Mouse (Mus musculus): Measurements from ENCODE around the gene Efcab7.

Gene Efcab7

DNA sequence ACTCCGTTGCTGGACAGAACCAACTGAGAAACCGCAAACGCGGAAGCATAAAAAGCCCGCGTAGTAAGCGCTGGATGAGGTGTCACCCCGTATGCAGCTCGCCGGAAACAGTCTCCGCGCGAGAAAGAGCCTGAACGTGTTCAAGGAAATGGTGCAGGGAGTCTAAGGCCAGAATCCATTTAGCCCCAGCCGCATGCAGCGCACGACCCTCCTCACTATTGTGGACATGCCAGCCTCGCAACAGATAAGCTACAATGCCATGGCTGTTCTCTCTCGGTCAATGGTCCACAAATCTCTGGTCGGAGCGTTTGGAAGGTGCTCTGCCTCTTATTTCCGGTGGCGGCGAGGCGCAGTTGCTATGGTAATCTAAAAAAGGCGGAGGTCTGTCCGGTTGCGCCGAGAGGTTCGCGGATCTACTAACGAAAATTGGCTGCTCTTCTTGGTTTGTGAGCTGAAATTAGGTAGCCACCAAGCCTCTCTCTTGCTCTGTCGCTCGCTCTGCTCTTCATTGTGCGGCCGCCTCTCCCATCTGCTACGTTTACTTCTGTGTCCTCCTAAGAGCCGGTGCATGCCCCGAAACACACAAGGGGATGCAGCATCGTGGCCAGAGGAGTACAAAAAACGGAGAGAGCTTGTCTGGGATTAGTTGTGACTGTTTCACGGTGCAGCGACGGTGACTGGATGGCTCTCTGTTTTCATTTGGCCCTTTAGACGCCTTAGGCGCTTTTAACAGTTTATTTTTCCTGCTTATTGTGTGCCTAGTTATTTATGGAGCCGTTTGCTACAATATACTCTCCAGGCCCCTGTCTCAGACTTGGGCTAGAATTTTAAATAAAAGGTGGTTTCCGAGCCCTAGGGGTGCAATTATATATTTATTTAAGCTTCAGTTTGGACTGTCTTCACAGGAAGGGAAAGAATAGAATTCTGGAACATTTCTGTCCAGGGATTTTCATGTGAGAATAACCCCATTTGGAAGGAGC, at the start of gene Efcab7:
Gene Efcab7, plus strand, starts transcription at position 105 of the 980 bp plus-strand sequence.
- peak; percentile 86 for DNase-seq

DNA sequence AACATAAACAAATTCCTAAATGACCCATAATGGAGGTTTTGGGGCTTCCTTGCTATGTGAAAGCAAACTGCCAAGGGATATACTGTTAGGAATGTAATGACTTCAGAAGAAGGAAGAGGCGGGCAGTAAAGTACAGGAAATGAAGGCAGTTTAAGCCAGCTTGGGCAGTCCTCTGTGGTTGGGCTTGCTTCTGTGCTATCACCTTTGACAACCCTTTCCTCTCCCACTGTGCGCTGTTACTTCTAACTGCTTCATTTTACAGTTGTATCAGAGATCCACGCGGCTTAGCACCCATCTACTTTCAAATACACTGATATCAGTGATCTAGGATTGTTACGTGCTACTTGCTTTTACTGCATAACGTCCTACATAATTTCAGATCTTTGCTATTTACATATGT, 36.6 kb upstream of the Efcab7 start:
- DNase-seq = no peak

DNA sequence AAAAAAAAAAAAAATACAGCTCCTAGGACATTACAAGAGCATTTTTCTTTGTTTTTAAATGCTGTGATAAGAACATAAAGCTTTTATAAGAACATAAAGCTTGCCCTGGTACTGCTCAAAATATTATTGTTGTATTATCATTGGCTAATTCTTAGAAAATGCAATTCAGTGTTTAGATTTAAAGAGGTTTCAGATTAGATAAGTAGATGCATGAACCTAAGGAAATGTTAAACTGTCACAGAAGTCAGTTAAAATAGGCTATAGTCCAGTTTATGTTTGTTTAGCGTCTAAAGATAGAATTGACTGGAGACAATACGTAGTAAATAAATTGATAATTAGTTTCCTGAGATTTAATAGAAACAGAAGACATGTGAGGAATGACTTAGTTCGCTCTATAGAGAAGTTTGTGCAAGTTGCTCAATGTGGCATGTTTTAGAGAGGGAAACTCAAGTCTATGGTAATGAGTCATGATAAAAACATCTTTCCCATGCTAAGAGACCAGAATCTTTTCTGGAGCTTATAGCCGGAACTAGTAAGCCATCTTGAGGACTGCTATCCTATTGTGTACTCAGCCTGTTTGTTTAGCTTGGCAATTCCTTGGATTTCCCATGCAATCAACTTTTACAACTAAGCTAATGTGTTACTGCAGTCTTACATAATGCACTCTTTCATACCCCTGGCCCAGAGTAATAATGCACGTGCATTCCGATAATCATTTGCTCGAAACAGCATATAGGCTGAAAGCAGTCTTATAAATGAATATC, 12.1 kb upstream of the Efcab7 start:
- DNase-seq = no peak

DNA sequence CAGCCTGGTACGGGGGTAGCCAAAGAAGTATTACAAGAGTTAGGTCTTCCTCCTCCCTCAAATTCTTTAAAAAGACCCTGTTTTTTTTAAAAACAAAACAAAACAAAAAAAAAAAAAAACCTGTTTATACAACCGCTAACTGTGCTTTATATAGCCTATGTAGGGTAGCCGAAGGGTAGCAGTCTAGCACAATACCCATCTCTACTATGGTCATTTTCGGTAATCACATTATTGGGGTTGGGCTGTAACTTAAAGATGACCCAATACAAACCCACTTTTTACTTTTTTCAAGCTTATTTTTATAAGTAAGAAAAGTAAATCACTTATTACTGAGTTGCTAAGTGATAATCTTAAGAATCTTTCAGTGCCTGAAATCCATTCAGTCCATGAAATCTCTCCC, 661 bp upstream of the Efcab7 start:
- no peak for DNase-seq

DNA sequence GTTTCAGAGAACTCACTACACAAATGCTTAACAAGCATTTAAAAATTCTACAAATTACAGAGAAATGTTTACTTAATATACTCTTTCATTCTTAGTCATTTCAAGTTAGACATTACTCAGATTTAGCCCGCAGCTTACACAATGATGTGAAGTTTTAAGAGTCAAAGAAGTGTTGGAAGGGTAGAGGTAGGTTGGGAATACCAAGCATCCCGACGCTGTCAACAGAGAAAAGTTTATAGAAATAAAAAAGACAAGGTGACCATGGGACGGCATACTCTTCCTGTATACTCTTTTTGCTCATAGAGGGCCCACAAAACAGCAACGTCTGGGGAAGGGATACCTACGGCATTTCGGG, 282 bp upstream of the Efcab7 start:
- no peak for DNase-seq

DNA sequence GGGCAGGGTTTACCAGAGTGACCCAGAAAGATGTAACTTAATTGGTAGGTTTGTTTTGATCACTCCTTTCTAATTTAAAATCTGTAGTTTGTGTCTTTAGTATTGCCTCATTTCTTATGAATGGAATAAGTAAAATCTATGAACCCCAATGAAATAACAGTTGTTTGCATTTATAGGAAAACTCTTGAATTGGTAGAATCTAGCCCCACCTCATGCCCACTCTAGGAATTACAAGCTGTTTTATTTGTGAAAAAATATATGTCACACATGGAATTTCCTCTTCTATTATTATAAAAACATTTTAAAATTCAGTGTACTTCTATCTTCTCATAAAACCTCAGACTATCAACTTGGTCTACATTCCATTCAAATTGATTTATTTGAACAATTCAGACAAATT, 52.9 kb downstream of the Efcab7 start:
- DNase-seq = peak; percentile 9

DNA sequence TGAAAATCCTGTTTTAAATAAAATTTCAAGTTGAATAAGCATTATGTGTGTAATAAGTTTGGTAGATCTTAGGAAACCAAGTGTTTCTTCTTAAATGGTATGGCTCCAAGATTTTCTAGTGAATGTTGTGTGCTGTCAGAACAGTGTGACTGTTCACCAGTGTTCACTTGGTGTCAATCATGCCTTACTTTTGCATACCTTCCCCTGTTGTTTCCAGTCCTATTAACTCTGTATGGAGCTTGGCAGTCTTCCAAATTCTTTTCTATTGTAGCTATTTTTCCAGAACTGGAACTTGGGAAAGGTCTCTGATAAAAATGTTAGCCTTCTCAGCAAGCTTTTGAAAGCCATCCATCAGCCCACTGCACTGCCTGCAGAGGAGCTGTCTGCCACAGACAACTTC, 53.4 kb downstream of the Efcab7 start:
- DNase-seq = no peak

DNA sequence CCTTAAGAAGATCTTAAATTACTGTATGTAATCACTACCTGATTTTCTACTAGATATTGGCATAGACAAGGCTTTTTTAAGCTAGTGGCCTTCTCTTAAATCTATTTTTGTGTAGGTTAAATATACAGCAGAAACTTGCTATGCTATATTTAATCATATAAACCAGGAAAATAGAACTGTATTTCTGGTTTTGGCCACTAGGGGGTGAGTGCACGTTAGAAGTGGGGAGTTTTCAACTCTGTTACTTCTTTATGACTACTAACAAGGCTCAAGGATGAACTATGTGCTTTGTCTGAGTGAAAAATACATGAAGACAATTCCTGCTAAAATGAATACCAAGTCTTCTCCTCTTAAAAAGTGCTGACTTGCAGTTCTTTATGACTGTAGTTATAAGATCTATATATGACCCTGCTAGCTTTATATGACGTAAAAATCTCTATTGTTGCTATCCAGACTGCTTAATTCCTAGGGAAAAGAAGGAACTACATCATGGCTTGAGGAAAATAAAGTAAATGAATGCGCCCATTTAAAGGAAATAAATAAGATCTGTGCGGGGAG, 85.0 kb downstream of the Efcab7 start:
- no peak for DNase-seq

DNA sequence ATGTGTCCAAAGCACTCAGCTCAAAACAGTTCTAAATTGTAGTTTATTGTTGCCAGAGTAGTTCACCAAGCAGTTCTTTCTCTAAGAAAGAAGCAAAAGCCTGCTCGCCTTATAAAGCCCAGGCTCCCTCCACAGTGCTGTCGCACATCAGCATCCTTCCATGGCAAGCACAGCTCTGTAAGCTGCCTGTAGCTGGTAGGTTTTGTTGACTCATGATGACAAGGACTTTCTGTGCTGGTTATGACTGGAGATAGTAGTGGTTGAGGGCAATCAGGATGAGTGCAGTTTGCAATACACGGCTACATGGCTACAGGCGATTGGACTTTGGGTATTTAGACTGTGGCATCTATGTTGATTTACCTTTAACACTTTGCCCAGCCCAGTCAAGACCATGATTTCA, 97.4 kb downstream of the Efcab7 start:
- DNase-seq = no peak

DNA sequence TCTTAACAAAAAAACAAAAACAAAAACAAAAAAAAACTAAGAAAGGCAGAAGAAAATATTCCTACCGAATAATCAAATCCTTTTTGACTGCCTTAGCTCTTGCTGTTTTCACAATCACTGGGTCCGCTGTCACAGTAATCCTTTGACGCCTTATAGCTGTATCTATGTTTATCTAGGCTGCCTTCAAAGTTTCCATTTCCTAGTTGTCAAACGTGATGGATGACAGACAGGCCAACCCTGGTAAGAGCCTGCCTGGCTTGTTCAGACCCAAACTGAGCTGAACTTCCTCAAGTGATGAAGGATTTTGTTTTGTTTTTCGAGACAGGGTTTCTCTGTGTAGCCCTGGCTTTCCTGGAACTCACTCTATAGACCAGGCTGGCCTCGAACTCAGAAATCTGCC, 99.5 kb downstream of the Efcab7 start:
- no peak for DNase-seq

DNA sequence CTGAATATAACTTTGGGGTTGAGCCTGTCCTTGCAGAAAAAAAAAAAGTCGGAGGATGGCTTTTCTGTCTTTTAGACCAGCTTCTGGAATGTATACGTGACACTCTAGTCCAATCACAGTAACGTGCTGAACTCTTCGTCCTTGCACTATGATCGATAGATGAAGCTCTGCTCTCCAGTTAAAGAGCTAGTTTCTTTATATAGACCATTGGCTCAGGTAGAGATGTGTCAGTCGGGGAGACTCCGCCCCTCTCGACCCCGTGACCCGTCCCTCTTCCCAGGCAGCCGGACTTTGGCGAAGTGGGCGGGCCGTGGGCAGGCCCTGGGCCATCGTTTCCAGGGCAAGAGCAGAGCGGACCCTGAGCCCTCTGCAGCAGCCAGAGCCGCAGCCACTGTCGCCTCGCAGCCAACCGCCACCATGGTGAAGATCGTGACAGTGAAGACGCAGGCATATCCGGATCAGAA, 100.2 kb downstream of the Efcab7 start, which contains the start of gene Pgm1:
Gene Pgm1, plus strand, starts transcription at position 266 of the 464 bp plus-strand sequence.
- no peak for DNase-seq

DNA sequence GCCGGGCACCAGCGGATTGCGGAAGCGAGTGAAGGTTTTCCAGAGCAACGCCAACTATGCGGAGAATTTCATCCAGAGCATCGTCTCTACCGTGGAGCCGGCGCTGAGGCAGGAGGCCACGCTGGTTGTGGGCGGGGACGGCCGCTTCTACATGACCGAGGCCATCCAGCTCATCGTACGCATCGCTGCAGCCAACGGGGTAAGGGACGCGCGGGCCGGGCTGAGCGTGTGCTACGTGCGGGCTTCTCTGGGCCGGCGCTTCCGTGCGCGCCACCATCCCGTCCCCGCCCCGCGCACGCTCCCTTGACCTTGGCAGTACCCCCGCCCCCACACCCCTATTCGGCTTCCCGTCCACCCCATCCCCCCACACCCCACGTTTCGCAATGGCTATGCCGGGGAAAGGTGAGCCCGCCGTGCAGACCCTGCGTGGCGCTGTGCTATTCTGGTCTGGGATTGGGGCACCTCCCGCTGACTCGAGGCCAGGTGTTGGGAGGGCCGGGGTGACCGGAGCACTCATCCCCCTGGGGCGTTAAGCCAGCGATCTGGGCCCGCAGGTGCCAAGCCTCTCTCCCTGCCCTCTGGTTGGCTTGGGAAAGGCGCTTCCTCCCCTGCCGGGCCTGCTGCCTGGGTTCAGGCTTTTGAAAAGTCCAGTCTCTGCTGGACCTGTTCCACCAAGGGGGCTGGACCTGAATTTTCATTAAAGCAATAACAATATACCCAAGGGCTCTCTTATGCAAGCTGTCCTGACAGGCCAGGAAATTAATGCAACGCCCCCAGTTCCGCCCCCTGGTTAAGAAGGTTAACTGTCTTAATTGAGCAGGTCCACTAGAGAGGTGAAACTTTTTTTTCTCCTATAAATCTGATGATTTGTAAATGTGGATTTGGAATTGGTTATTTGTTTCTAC, 100.9 kb downstream of the Efcab7 start, which contains the start of gene Itgb3bp:
Gene Itgb3bp, minus strand, starts transcription at position 201 of the 905 bp plus-strand sequence.
- DNase-seq = peak; percentile 68

DNA sequence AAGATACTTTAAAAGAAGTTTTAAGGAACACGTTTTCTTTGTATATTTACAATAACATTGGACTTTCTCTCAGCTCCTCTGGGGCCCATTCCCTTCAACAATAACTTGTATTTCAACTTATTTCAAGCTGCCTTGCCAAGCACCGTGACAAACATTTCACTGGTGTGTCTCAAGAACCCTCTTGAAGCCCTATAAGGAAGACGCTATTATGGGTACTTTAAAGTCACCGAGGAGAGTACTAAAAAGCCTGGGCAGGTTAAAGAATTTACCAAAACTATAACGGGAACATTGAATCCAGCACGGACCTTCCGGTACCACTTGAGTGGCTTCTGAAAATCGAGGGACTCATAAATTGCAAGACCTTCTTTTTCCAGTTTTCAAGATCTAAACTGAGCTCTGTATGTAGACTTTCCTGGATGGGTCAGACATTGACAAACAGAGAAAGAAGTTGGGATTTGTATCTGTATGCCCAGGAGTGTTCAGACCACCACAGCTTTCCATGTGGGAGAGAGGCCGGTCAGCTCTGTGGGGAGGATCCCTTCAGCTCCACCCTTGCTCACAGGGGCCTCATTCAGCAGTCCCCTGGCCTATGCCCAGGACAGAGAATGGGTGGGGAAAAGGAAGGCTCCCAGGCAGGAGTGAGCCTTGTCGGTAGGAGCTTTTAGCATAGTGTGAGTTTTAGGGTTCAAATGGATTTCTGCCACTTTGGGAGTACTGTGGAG, 101.7 kb downstream of the Efcab7 start:
- DNase-seq = no peak

DNA sequence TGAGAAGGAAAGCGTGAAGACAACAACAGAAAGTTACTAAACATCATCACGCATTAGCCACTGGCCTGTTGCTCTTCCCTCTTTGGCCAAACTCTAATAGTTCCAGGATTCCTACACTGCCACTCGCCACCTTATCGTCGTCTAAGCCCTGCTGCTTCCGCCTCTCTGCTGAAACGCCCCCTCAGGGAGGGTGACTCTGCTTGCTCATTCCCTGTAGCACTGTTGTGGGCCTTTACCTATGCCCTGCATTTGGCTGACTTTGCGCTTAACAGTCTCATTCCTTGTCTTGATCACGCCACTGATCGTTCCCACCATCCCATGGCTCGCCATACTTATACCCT, 102.2 kb downstream of the Efcab7 start:
- DNase-seq = no peak

DNA sequence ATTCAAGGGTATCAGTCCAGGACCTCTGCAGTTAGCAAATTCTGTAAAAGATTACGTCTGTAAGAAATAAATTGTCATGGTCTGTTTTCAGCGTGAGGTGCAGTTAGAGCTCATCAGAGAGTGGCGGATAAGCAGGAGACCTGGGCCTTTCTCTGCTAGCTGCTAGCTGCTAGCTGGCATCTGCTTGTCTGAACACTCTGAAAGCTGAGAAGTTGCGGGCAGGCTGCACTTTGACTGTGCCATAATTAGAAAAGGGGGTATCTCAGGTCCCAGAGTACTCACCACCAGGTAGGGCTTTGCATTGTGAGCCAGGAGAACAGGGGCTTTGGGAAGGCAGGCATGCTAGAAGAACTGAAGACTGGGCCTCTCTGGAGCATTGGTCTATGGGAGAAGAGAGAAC, 102.8 kb downstream of the Efcab7 start:
- DNase-seq = no peak

DNA sequence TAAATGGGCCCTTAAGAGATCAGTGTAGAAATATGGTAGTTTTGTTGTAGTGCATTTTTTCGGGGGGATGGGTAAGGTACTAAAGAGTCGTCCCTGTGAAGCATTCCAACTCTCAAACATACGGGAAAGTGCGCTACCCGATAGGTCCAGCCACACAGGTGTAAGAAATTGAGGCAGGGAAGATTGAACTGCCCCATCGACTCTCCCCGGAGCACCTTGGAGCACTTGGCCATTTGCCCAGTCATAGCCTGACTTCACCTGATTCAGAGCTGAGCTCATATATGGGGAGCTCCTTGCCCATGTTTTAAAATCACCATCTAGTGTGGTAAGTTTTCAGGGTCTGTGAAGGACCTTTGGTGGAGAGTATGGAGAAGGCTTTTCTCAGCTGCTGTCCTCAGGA, 105.9 kb downstream of the Efcab7 start:
- no peak for DNase-seq

DNA sequence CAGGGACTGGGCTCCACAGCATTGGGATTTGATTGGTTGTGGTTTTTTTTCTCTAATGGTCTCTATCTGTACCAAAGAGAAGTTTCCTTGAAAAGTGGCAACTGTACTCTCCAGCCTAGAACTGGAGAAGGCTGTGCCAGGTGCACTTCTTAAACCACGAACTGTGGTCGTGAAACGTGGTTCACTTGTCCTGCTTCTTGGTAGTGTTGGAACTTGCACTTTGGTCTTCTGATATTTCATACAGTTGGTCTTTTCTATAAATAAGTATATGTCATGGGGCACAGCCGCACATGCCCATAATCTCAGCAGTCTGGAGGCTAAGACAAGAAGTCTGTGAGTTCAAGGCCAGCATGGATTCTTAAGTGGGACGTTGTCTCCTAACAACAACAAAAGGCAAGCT, 107.3 kb downstream of the Efcab7 start:
- no peak for DNase-seq

DNA sequence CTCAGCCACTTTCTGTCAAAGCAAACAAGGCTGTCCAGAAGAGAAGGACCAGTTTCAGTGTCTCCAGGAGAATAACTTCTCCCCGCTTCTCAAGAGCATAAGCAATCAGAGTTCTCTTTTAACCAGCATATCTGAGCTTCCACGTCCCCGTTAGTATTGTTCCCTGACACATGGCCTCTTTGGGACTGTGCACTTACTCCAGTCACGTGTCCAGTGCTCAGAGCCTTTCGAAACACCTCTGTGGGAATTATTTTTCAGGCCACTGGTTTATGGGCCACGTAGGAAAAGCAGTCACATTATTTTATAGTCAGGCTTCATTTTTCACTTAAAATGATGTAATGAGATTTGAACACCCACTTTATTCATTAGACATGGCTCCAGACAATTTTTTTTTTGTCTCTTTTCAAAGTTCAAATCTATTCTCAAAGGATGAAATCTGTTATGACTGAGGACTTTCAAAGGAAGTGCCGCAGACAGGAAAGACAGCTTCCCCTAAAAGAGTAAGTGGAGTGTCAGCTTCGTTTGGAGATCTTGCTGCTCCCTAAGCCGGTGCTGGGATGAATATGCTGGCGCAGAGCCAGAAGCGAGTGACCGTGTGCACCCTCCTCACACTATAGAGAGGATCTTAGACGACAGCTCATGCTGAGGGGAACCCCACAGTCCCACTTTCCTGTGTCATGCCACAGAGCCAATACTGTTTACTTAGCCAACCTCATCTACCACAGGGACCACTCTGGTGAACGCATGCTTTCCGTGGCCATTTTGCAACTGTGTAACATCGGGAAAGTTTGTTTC, 110.9 kb downstream of the Efcab7 start:
- no peak for DNase-seq

DNA sequence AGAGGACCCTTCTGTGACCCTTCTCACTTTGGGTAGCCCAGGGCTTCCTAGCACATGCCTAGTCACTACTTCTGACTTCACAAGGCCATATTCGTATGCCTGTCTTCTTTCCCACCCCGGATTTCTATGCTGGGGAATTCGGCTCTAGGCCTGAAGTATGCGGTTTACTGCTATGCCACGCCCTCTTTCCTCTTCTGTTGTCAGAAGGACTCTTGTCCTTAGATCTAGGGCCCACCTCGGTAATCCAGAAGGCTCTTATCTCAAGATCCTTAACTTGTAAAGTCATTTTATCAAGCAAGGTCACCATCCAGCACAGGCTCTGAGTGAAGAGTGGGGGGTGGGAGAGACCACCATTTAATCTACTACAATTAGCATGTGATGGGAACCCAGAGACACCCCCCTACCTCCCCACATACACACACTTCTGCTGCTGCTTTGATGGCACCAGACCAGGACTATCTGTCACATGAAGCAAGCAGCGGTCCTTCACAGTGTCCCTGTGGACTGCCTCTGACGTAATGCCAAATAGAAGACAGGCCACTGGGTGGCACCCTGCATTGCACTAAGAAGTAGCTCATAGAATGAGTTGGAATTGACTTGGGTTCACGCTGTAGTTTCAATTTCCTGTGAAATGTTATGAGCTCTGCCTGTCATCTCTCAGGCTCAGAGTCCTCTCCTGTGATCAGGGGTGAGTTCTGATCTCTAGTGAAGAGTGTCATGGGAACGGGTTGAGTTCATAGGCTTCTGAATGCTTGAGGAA, 112.8 kb downstream of the Efcab7 start:
- peak; percentile 5 for DNase-seq

DNA sequence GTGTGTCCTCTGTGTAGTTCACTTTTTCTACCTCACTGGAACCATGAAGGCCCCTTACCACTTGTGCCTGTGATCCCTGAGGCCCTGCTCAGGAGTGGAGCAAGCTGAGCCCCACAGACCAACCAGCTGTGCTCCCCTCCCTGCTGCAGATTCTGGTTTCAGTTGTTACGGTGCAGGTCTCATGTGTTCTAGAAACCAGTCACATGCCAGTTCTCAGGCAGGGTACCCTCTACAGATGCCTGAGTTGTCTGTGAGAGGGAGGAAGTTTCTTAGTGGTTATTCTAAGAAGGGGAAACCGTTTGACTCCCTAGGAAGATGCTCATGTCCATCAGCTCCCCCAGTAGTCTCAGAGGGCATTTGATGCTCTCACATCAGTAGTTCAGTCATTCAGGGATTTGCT, 115.6 kb downstream of the Efcab7 start:
- no peak for DNase-seq

All from thymus, postnatal 25 days (tissue).